Mouse (Mus musculus) 3134 (cell line): Measurements from ENCODE around the gene Galnt2.

Experiments used
- DNase-seq: peaks from one replicate; pipeline ENCODE4 v3.0.0-alpha.2; 2011; ENCODE audit warnings: low spot score; ENCODE audit not compliant: insufficient read length; ENCODE audit errors: extremely low read depth

Gene Galnt2

DNA sequence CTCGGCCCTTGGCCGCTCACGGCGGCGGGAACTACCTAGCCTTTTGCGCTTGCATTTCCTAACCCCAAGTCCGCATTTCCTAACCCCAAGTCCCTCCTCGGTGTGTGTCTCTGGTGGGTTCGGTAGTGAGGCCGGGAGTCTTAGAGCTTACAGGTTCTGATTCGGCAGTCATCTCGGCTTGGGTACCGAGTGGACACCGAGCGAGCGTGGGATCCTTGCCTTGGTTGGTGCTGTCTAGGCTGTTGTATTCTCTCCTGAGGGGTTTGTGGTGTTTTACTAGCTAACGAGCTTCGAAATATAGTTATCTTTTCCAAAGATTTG lies 1.0 kb downstream of the Galnt2 start:
- DNase-seq, result no peak

DNA sequence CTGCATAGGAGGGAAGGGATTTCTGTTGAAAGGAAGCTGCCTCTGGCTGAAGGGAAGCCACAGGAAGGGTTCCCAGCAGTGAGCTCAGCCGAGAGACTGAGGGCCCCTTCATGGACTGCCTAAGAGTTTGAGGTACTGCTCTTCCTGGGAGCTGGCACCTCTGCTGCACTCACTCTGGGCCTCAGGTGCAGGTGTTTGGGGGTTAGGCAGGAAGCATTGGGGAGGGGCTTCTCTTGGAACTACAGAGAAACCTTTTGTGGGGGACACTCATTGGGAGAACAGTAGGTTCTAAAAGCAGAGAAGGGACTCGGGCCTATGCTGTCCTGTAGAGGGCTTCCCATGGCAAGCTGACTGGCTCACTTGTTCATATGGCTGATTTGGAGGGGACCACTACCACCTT lies 3.3 kb downstream of the Galnt2 start:
- no peak for DNase-seq

DNA sequence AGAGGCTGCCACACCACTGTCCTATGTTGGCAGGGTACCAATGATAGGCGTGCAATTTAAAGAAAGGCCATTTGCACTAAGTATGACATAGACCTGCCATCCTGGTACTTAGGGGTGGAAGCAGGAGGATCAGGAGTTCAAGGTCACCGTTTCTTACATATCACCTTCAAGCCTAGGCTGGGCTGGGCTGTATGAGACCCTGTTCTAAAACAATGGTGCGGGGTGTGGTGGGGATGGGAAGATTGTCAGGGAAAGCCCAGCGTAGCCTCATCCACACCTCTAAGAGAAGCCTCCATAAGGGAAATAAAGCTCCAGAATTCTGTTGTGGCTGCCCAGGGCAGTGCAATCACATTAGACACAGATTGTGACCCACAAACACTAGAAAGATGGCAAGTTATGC lies 4.3 kb downstream of the Galnt2 start:
- DNase-seq, result no peak

- no peak for DNase-seq
These were observed 8.2 kb downstream of the Galnt2 start for GRCm38 (mm10) chr8:124239350-124239749.

- DNase-seq, result no peak
These were observed 9.7 kb downstream of the Galnt2 start for GRCm38 (mm10) chr8:124240932-124241331.

DNA sequence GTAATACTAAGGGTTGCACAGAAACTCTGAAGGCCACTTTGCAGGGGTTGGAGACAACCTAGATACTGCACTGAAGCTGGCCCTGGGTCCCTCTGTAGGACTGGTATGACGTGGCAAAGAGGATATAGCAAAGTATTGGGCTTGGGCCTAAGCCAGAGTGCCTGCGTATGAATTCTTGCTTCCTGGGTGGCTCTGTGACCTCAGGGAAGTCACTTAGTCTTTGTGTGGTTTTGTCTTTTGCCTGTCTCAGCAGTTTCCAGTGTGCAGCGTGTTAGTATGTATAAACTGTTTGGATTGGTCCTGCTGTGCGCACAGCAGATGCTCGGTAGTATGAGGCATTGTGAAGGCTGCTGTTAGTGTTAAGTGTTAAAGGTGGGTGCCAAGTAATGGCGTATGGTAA lies 11.0 kb downstream of the Galnt2 start:
- no peak for DNase-seq

GRCm38 (mm10) chr8:124242913-124243312 lies 11.7 kb downstream of the Galnt2 start:
- no peak for DNase-seq

- no peak for DNase-seq
These were observed 16.4 kb downstream of the Galnt2 start for GRCm38 (mm10) chr8:124247581-124247980.

DNA sequence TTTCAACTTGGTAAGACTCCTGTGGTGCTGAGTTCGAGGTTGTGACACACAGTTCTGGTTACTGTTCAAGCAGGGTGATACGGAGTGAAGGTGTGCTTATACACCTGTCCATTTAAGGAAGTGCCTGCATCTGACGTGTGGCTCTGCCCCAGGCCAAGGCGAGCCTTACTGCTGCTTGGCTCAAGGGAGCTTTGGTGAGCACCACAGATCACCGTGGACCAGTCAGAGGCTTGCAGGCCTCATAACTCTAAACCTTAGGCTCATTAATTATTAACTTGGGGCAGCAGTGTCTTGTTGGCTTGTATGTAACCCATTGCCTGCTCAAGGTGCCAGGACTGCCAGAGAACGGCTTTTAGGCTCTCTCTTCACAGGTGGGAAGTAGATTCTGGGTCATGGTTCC lies 17.5 kb downstream of the Galnt2 start:
- no peak for DNase-seq

- DNase-seq, result no peak
These were observed 19.1 kb downstream of the Galnt2 start for GRCm38 (mm10) chr8:124250255-124250654.

DNA sequence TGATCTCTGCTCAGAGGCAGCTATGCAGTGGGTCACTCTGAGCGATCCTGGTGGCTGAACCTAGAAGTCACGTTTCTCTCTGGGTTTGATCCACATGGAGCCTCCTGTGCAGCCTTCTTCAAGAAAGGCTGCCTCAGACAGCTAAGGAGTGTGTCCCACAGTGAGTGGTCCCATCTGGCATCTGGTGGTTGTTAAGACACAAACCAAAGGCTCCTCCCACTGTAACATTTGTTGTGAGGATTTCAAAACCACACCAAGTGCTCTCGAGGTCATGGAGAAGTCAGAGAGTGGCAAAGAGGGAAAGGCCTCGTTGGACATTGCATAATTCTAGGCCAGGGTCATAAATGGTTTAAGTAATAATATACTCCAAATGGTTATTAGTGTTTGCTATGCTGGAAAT lies 19.6 kb downstream of the Galnt2 start:
- DNase-seq, result no peak

DNA sequence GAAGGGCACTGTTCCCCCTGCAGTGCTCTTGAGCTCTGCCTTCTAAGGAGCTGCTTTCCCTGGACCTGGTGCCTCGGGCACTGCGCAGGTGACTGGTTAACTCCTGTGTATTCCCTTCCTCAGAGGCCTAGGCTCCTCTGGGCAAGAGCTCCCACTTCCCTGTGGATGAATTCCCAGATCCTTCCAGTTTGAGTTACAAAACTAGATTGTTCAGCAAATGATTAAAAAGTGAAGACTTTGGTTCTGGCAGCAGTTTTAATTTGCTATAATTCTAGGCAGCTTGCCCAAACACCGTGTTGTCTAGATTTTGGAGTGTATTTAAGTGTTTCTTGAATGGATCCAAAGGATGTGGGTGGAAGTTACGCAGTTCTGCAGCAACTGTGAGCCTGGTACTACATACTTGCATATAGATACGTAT lies 21.4 kb downstream of the Galnt2 start:
- no peak for DNase-seq

DNA sequence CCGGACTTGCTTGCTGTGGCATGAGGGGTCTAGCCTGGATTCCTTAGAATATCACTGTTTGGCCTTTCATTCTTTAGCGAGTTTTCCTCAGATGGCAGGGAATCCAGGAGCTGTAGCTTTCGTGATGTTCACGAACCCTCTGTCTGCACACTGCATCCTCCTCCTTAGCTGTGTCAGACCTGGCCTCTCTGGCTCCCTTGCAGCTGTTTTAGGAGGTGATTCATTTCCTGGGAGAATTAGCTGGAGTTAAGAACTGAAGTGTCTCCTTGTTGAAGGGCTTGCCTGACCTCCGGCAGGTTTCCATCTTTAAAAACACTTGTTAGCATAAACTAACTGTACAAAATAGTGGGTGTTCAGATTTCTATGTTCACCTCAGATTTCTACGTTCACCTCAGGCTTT lies 22.7 kb downstream of the Galnt2 start:
- DNase-seq, result peak; percentile 45

GRCm38 (mm10) chr8:124256841-124257240 lies 25.6 kb downstream of the Galnt2 start:
- DNase-seq, result no peak

GRCm38 (mm10) chr8:124257363-124257762 lies 26.2 kb downstream of the Galnt2 start:
- DNase-seq, result peak; percentile 71

DNA sequence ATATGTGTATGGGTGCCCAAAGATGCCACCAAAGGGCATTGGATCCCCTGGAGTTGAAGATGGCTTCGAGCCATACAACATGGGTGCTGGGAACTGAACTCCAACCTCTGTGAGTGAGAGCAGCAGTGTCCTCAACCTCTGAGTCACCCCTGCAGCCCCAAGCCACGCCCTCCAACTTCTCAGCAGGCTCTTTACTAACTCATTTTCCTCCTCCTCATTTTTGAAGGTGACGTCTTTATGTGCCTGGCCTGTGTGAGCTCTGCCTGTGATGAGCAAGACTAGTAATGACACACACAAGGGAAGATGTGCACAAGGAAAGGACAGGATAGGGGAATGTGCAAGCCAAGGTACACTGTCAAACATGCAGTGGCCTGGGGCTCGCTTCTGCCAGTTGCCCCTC lies 28.0 kb downstream of the Galnt2 start:
- peak; percentile 58 for DNase-seq

GRCm38 (mm10) chr8:124259925-124260324 lies 28.7 kb downstream of the Galnt2 start:
- no peak for DNase-seq

DNA sequence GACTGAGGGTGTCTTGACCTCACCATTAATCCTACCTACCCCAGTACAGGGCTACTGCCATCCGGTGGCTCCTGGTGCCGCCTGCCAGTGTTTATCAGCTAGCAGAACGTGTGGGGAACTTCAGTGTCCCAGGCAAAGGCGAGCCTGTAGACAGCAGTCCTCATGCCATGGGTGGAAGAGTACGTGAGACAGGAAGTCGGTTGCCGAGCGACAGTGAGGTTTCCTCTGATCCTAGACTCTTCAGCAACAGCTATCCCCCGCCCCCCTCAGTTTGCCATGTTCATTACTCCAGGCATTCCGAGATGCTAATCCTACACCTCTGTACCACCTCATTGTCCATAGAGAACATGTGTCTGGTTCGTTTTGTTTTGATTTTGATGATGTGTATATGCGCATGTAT lies 29.2 kb downstream of the Galnt2 start:
- DNase-seq, result no peak

- no peak for DNase-seq
These were observed 31.9 kb downstream of the Galnt2 start for GRCm38 (mm10) chr8:124263058-124263457.

DNA sequence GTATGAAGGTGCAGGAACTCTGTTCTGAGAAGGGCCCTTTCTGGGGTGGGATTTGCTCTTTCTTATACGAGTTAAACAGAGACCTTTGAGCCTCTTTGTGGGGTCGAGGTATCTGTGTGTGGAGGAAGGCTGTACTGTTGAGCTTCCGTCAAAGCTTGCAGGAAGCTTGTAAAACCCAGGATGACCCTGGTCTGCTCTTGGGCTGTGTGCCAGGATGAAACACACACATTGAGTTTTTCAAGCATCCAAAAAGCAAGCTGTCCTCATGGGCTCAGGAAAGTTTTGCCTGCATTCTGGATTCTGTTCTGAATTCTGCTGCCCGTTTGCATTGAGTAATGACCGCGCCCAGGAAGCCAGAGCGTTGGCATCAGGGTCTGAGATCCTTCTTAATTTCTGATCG lies 32.8 kb downstream of the Galnt2 start:
- no peak for DNase-seq

DNA sequence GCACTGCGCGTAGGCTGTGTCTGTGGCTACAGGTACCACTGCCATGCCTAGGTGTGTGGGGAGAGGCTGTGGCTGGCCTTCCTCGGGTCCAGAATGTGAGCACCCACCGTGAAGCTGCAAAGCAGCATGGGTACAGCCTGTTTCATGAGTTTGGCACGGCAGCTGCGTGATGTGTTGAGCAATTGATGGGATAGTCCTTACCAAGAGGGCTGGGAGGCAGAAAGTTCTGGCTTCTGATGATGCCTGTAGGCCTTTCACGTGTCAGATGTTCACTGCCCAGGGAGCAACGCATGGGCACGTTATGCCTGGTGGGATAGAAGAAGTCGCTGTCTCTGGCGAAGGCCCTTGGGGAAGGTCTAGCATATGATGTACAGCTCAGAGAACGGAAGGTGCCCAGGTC lies 33.5 kb downstream of the Galnt2 start:
- no peak for DNase-seq

GRCm38 (mm10) chr8:124265130-124265529 lies 33.9 kb downstream of the Galnt2 start:
- no peak for DNase-seq

GRCm38 (mm10) chr8:124265798-124266197 lies 34.6 kb downstream of the Galnt2 start:
- peak; percentile 78 for DNase-seq

DNA sequence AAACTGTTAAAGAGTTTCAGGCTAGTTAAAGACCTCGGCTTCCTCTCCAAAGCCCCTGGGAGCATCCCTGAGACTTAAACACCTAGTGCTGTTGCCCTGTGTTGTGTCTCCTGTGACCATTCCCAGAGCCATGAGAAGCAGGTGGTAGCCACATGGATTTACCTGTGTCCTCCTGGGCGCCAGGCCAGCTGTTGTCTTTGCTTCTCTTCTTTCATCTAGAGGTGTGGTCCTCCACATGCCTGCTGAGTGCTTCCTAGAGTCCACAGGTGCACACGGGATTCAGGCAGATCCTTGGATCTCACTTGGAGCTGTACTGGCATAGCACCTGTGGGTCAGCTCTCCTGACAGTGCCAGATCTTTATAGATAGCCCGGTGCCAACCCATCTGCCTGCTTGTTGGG lies 36.0 kb downstream of the Galnt2 start:
- DNase-seq, result no peak
